Mouse (Mus musculus) monocyte, adult 2 months (primary cell): ENCODE data around the gene Slc28a3.

ENCODE experiments used
- DNase-seq, 2 experiments: peaks; one replicate each; pipeline ENCODE4 v3.0.0; 2022; ENCODE audit warnings: low spot score in 2 of 2, low read depth in 1 of 2

Gene Slc28a3

DNA sequence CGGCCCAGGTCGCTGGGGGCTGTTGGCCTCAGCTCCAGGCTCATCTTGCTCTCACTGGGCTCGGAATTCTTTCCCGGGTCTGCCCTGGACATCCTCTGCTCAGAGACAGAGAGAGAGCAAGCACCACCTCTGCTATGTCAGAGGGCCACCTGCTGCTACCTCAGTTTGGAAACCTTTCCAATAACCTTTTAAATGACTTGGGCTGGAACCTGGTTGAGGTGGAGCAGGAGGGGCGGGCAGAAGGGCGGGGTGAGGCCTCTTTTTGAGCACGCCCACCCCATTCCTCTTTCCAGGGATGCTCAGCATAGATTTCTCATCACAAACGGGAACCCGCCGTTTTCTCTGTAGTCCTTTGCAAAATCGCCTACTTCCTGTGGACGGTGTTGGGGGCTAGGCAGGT is at the start of gene Slc28a3:
Gene Slc28a3 (minus strand): TSS at position 162 of the 400 bp plus-strand sequence.
- DNase-seq, result no peak

DNA sequence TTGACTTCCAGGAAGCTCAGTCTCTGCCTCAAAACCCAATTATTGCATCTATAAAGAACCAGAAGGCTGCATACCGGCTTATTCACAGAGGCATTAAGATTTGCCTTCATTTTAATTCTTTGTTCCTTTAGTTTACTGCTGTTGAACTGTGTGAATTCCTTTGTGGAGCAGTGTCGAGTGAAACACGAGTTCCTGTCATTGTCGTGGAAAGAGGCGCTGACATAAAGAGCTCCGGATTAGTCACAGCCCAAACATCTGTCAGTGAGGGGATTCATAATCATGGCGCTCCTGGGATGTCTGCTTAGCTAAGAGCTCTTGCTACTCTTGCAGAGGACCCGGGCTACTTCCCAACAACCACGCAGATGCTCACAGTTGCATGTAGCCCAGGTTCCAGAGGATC is 47.3 kb upstream of the Slc28a3 start:
- DNase-seq, result no peak

- DNase-seq, result no peak
Observed at GRCm38 (mm10) chr13:58656885-58657284, 46.2 kb upstream of the Slc28a3 start.

DNA sequence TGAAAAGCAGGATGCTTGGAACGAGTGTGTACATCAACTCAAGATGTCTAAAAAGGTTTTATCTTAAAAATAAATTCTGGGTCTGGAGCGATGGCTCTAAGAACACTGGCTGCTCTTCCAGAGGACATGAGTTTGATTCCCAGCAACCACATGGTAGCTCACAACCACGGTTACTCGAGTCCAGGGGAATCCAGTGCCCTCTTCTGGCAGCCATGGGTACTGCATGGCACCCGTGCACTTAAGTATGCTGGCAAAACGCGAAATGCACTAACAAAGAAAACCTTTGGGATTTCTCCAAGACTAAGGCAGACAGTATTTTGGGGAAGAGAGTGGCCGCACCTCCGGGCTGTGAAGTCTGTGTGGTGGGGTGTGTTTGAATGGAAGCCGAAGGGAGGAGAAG is 44.9 kb upstream of the Slc28a3 start:
- no peak for DNase-seq

DNA sequence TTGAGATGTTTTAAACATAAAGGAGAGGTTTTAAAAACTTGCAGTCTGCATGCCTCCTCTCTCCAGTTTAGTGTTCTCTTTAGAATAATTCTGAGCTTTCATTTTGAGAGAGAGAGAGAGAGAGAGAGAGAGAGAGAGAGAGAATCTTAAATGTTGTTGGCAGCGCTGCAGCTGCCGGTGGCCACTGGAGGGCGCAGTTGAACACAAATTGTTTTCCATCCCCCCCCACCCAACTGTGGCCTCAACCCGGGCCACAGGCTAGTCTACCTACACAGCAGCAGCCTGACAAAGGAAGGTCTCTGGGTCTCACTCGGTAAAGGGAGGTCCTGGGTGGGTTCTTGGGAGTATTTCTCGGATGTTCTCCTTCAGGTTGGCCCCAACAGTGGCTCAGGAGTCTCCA is 29.7 kb upstream of the Slc28a3 start:
- DNase-seq, result no peak

DNA sequence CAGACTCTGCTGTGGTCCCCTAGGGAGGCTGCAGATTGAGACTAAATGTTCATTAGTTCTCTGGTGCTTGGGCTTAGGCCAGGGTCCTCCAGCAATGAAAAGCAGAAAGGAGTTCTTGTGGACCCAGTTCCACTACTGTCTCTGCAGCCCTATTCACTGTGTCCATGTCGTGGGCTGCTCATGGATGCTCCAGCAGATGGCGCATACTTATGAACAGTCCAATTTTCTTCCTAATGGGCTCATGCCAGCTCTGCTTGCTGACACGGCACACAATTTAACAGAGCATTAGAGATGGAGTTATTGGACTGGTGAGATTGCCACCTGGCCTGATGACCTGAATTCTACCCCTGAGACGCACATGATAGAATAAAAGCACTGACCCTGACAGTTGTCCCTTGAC is 28.3 kb upstream of the Slc28a3 start:
- DNase-seq, result no peak

DNA sequence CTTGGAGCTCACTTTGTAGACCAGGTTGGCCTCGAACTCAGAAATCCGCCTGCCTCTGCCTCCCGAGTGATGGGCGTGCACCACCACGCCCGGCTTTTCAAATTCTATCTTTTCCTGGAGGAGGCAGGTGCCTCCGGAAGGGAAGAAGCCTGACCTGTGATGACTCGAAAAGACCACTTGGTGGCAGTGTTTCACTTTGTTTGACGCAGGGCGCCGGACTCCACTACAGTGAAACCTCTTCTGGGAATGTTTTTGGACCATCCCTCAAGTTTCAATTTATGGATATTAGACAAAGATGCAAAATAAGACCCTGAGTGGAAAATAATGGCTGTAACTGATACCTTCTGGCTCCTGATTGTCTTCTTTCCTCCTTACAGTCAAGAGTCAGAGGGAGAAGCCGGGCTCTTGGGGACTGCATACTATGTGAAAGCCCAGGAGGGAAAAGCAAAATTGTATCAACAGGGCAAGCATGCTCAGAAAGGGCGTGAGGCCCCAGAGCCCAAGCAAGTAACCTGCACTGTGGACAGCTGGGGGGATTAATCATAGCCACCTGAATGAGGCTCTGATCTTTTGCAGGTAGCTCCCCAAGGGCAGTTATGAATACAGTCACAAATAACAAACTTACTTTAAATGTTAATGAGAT is 26.8 kb upstream of the Slc28a3 start:
- DNase-seq, result no peak

DNA sequence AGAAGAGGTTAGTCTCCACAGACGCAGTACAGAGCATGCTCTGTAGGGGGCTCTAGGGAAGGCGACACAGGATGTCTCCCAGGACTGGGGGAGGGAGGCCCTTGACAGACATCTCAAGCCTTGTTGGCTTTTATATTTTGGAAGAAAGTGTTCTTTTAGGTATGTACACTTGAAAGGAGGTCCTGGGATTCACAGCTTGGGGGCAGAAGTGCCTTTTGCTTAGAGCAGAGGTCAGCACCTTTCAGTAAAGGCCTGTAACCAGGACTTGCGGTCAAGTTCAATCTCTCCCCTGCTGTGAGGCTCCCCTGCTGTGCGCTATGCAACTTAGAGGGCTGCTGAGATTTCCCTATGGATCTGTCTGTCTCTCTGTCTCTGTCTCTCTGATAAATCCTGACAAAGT is 23.2 kb upstream of the Slc28a3 start:
- no peak for DNase-seq

DNA sequence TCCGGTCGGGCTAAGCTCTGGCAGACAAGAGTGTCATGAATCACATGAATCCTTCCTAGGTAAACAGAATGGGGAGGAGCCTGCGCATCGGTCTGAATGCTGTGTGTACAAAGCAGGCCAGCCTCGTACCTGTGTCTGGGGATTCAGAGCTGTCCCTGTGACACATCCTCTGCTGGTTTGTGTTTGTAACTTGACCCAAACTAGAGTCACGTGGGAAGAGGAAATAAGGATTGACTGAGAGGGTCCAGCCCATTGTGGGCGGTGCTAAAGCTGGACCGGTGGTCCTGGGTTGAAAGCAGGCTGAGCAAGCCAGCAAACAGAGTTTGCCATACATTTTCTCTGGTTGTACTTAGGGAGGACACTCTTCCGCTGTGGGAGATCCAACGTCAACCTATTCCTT is 20.1 kb upstream of the Slc28a3 start:
- no peak for DNase-seq

DNA sequence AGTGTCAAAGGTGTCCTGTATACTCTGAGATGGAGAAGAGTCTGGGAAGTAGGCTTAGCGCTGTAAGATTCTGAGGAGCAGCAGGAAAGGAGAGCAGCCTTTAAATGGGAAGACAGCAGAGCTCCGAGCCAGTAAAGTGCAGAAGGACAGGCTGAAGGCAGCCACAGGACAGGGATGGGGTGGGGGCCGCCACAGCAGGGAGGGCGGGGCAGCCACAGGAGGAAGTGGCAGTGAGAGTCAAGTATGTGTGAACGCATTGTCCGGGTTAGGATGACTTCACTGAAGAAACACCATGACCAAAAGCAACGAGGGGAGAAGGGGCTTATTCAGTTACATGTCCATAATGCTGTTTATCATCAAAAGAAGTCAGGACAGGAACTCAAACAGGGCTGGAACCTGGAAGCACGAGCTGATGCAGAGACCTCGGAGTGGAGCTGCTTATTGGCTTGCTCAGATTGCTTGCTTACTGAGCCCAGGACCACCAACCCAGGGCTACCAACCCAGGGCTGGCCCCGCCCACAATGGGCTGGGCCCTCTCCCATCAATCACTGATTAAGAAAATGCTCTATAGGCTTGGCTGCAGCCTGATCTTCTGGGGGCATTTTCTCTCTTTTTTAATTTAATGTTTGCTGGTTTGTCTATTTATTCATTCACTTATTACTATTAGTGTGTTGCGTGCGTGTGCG is 18.8 kb upstream of the Slc28a3 start:
- no peak for DNase-seq

DNA sequence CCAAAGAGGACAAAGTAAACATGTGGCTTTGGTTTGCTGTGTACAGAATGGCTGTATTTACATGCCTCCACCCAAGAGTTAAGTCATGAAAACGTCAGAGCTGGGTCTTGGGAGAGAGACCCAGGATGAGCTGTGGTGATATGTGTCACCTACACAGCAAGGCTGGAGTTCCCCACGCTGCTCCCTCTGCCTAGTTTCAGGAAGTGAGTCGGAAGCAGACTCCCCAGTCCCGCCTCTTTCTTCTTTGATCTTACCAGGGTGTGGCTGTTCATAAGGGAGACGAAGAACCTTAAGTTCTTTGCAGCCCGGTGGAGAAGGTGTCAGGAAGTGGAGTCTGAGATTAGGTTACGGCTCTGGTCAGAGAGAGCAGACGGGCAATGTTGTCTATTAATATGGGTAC is 12.0 kb upstream of the Slc28a3 start:
- no peak for DNase-seq

GRCm38 (mm10) chr13:58619301-58619700 is 8.6 kb upstream of the Slc28a3 start:
- no peak for DNase-seq

DNA sequence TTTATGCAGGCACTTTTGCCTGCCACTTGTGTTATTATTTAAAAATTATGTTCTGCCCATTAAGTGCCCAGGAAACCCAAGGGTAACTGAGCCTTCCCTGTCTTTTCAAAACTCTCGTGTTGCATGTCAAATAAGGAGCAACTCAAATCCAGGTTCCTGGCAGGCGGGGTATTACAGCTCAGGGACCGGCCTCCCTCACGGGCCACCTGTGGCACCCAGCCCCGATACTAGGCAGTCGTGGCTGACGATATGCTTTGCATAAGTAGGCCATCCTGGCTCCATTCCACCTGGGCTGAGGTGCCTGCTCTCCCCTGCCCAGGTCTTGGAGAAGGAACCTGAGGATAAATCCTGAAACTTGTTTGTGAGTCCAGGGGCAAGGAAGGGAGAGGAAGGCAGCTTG is 618 bp downstream of the Slc28a3 start:
- DNase-seq, result no peak

GRCm38 (mm10) chr13:58601201-58601855 is 9.3 kb downstream of the Slc28a3 start:
- DNase-seq, result peak in 1 of 2 experiments; percentile 9

GRCm38 (mm10) chr13:58598578-58598977 is 12.1 kb downstream of the Slc28a3 start:
- DNase-seq, result no peak

- DNase-seq, result peak; percentile 17 to 19
Observed at GRCm38 (mm10) chr13:58593129-58593528, 17.5 kb downstream of the Slc28a3 start.

DNA sequence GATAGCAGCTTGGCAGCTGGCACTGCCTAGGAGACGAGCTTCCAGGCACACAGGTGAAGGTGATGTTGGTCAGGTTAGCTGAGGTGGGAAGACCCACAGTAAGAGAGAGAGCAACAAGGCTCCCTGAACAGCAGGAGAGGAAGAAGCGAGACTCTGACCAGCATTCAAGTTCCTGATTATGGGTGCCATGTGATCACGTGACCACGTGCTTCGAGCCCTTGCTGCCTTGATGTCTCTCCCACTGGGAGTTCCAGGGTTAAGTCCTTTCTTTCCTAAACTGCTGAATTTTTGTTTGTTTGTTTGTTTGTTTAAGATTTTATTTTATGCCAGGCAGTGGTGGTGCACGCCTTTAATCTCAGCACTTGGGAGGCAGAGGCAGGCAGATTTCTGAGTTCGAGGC is 18.8 kb downstream of the Slc28a3 start:
- DNase-seq, result no peak

DNA sequence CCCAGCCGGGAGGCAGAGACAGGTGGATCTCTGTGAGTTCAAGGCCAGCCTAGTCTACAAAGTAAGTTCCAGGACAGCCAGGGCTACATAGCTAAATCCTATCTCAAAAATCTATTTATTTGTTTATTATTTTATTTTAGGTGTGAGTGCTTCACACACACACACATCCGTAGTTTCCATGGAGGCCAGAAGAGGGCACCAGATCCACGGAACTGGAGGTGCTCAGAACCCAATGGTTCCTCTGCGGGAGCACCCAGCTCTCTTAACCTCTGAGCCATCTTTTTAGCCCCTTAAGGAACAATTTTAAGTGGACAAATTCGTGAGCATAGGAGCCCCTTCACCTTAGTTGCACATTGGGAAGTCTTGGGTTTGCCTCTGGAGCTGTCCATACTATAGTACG is 20.0 kb downstream of the Slc28a3 start:
- peak in 1 of 2 experiments; percentile 33 for DNase-seq

DNA sequence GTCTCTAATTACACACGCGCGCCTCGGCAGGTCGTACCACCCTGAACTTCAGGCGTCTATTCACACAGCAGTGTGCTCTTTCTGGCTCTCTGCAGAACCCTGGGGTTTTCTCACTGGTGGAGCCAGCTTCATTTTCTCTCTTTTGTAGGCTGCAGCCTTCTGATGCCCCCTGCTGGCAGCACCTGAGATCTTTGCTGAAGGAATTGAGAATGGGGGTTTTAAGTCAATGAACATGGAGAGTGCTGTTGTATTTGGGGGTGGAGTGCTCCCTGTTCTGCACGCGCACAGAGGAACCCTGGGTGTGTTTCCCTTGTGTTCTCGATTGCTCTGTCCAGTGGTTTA is 21.2 kb downstream of the Slc28a3 start:
- DNase-seq, result peak in 1 of 2 experiments; percentile 57

GRCm38 (mm10) chr13:58588655-58589516 is 21.8 kb downstream of the Slc28a3 start:
- DNase-seq, result no peak

DNA sequence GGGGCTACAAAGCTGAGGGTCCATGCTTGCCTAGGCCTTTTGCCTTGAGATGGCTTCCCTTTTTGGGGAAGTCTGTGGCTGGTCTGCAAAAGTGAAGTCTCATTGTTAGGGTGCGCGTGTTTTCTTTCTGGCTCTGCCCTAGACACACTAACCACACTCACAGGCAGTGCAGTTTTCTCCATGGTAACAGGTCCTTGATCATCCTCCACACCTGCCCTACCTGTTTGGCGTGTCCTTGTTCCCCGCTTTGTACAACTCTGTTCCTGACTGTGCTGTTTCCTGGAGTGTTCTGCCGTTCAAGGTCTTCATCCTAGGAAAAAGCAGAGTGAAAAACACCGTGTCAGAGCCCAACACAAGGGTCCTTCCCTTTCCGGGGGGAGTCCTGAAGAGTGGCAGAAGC is 22.7 kb downstream of the Slc28a3 start:
- no peak for DNase-seq

GRCm38 (mm10) chr13:58566181-58566580 is 44.5 kb downstream of the Slc28a3 start:
- DNase-seq, result no peak
